ENCODE assay signal across 10 mouse cellular contexts in the genomic region with DNA sequence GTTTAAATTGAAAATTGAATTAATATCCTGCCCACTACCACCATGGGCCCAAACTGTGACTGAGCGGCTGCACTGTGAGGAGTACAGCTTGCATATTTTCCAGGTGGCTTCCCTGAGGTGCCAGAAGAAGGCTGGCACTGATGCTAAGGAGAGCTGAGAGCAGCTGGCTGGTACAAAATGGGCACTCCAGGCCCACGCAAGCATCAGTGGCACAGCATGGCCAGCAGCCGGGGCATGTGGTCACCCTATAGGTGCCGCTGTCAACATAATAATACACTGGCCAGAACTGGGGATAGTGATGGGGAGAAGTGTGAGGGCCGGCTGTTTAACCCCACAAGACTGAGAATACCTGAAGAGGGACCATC.
DNase-seq lines count a peak whose midpoint lies in the region; ATAC-seq and TF ChIP-seq lines count a peak whose summit lies in the region.
"Had no signal": no experiment of that assay in that cellular context is flagged by ENCODE, and none has a peak within 500 bp of the region (broad histone marks: within the 10 kb centered on the region; RNA-seq: fewer than 3 reads in every experiment).

No protein-coding gene starts in this region.

- H3K4me2 ChIP-seq in midbrain, postnatal 0 days (ENCODE audit: low read depth, low read length, poor library complexity, severe bottlenecking), result peak overlapping the region; percentile 44
- H3K4me2 ChIP-seq: liver, embryonic 15.5 days had no signal

- H3K4me3 ChIP-seq in left cerebral cortex, adult 2 months, result no peak overlapping the region
- H3K4me3 ChIP-seq in hindbrain, embryonic 10.5 days, result 0 out of 2 replicates have a peak overlapping the region, but pooled peaks have one; percentile 29
- H3K4me3 ChIP-seq in midbrain, postnatal 0 days (ENCODE audit: low read depth, low read length), result no peak overlapping the region
- H3K4me3 ChIP-seq: liver, embryonic 15.5 days had no signal

- intact Hi-C loops in left cerebral cortex, adult 2 months (cut with DNase I), result no loop called here
- intact Hi-C loops in left cerebral cortex, postnatal 25 days (cut with DNase I), result no loop called here
- intact Hi-C loops in heart, postnatal 14 days (cut with DNase I), result no loop called here

- WGBS in hindbrain, embryonic 10.5 days, result 83% methylated on average over 5 of the region's 5 CpGs
- 57% methylated on average over 5 of the region's 5 CpGs for WGBS in midbrain, postnatal 0 days

- peak; percentile 13 to 30 for DNase-seq in left cerebral cortex, adult 2 months (ENCODE audit: extremely low spot score in 1 of 2, low spot score in 2 of 2)
- no peak for DNase-seq in left cerebral cortex, postnatal 25 days (ENCODE audit: low spot score in 2 of 2)
- peak; percentile 50 for DNase-seq in cerebellum, adult 9-10 months
- no peak for DNase-seq in hindbrain, embryonic 10.5 days (ENCODE audit: low spot score)
- DNase-seq in midbrain, postnatal 0 days (ENCODE audit: low spot score), result peak; percentile 53
- no peak for DNase-seq in c-Kit-positive CD71-positive TER-119-positive erythroid progenitor cells, embryonic 14.5 days (ENCODE audit: low spot score)
- no peak for DNase-seq in B cell, adult 2 months
- DNase-seq in heart, postnatal 14 days, result no peak

- peak overlapping the region; percentile 80 for H3K27ac ChIP-seq in left cerebral cortex, adult 2 months
- peak overlapping the region; percentile 79 for H3K27ac ChIP-seq in hindbrain, embryonic 10.5 days
- peak overlapping the region; percentile 81 for H3K27ac ChIP-seq in midbrain, postnatal 0 days (ENCODE audit: low read depth, low read length)
- H3K27ac ChIP-seq: liver, embryonic 15.5 days had no signal

- H3K4me1 ChIP-seq in hindbrain, embryonic 10.5 days (replicated peaks), result peaks cover 67% of the 10 kb centered on the region
- H3K4me1 ChIP-seq in midbrain, postnatal 0 days (ENCODE audit: insufficient read depth, low read length), result peaks cover 36% of the 10 kb centered on the region
- H3K4me1 ChIP-seq: liver, embryonic 15.5 days had no signal

- no peak overlapping the region for H3K9ac ChIP-seq in midbrain, postnatal 0 days (replicated peaks; ENCODE audit: low read length, poor library complexity, severe bottlenecking)
- H3K9ac ChIP-seq: liver, embryonic 15.5 days had no signal

- H3K9me3 ChIP-seq in hindbrain, embryonic 10.5 days, result no peaks in the 10 kb centered on the region
- no peaks in the 10 kb centered on the region for H3K9me3 ChIP-seq in midbrain, postnatal 0 days (ENCODE audit: low read length)
- H3K9me3 ChIP-seq: liver, embryonic 15.5 days had no signal

- TF ChIP-seq CTCF in left cerebral cortex, adult 2 months (IDR thresholded peaks at IDR 0.05), result no peak
- no peak for TF ChIP-seq CTCF in midbrain, postnatal 0 days (IDR thresholded peaks at IDR 0.05)

- H3K36me3 ChIP-seq in hindbrain, embryonic 10.5 days, result no peaks in the 10 kb centered on the region
- no peaks in the 10 kb centered on the region for H3K36me3 ChIP-seq in midbrain, postnatal 0 days (ENCODE audit: insufficient read depth, low read length)
- H3K36me3 ChIP-seq: liver, embryonic 15.5 days had no signal

- ATAC-seq in midbrain, postnatal 0 days (ENCODE audit: low FRiP score), result peak; percentile 4; the same call in 1 of the 2 replicates
- ATAC-seq: inflammation-experienced regulatory T-cells, adult 6 months had no signal

- H3K27me3 ChIP-seq in hindbrain, embryonic 10.5 days (ENCODE audit: insufficient read depth, poor library complexity, severe bottlenecking), result no peaks in the 10 kb centered on the region
- H3K27me3 ChIP-seq in midbrain, postnatal 0 days (ENCODE audit: insufficient read depth, low read length), result no peaks in the 10 kb centered on the region
- H3K27me3 ChIP-seq: liver, embryonic 15.5 days had no signal

Comparison
In these comparisons a context has a peak if more than half of its experiments do, and no peak if none do; other contexts are left out.
1. DNase-seq: peak in left cerebral cortex, adult 2 months (2 of 2), cerebellum, adult 9-10 months (single experiment) and midbrain, postnatal 0 days (single experiment); none in left cerebral cortex, postnatal 25 days (0 of 2), hindbrain, embryonic 10.5 days (single experiment), c-Kit-positive CD71-positive TER-119-positive erythroid progenitor cells, embryonic 14.5 days (single experiment), B cell, adult 2 months (0 of 2) and heart, postnatal 14 days (0 of 2).
2. Peak in every context shown above with its lines, with median percentiles within 50 percentile points of each other: H3K27ac ChIP-seq.